Mouse (Mus musculus) c-Kit-positive CD71-positive TER-119-negative erythroid progenitor cells, embryonic 14.5 days (primary cell): ENCODE measurements around the gene Gpr84.

ENCODE experiments used
- DNase-seq: peaks from one replicate; pipeline ENCODE4 v3.0.0-alpha.2; 2013; ENCODE audit warnings: low read depth

Gpr84 gene

GRCm38 (mm10) chr15:103310365-103310910, at the start of gene Gpr84:
TSS of gene Gpr84 (minus strand) at chr15:103310612.
- no peak for DNase-seq

- DNase-seq: no peak
Observed at GRCm38 (mm10) chr15:103359869-103360602, 49.6 kb upstream of the Gpr84 start.

GRCm38 (mm10) chr15:103359122-103359510, 48.7 kb upstream of the Gpr84 start:
- DNase-seq: no peak

- DNase-seq: no peak
Observed at GRCm38 (mm10) chr15:103358278-103359121, 48.1 kb upstream of the Gpr84 start.

- DNase-seq: no peak
Observed at GRCm38 (mm10) chr15:103357817-103358216, 47.4 kb upstream of the Gpr84 start.

GRCm38 (mm10) chr15:103356130-103356529, 45.7 kb upstream of the Gpr84 start:
- no peak for DNase-seq

GRCm38 (mm10) chr15:103355420-103355819, 45.0 kb upstream of the Gpr84 start:
- DNase-seq: no peak

- no peak for DNase-seq
Observed at GRCm38 (mm10) chr15:103354690-103355089, 44.3 kb upstream of the Gpr84 start.

GRCm38 (mm10) chr15:103353511-103354256, 43.3 kb upstream of the Gpr84 start:
- no peak for DNase-seq

- no peak for DNase-seq
Observed at GRCm38 (mm10) chr15:103352856-103353255, 42.4 kb upstream of the Gpr84 start.

- no peak for DNase-seq
Observed at GRCm38 (mm10) chr15:103347275-103347684, 36.9 kb upstream of the Gpr84 start.

- no peak for DNase-seq
Observed at GRCm38 (mm10) chr15:103345789-103346188, 35.4 kb upstream of the Gpr84 start.

GRCm38 (mm10) chr15:103343556-103343955, 33.1 kb upstream of the Gpr84 start:
- no peak for DNase-seq

- no peak for DNase-seq
Observed at GRCm38 (mm10) chr15:103343008-103343407, 32.6 kb upstream of the Gpr84 start.

GRCm38 (mm10) chr15:103342415-103342814, 32.0 kb upstream of the Gpr84 start:
- DNase-seq: peak; percentile 81

- no peak for DNase-seq
Observed at GRCm38 (mm10) chr15:103341547-103341946, 31.1 kb upstream of the Gpr84 start.

- no peak for DNase-seq
Observed at GRCm38 (mm10) chr15:103340786-103341185, 30.4 kb upstream of the Gpr84 start.

- no peak for DNase-seq
Observed at GRCm38 (mm10) chr15:103339961-103340337, 29.5 kb upstream of the Gpr84 start, which contains the start of gene Zfp385a. TSS of gene Zfp385a (minus strand) at chr15:103340093.

- DNase-seq: no peak
Observed at GRCm38 (mm10) chr15:103339166-103339960, 29.0 kb upstream of the Gpr84 start.

- DNase-seq: no peak
Observed at GRCm38 (mm10) chr15:103338829-103339165, 28.4 kb upstream of the Gpr84 start.

- DNase-seq: no peak
Observed at GRCm38 (mm10) chr15:103336996-103337667, 26.7 kb upstream of the Gpr84 start.
